Comparison of ENCODE assay signal across 9 mouse cellular contexts in the genomic region with DNA sequence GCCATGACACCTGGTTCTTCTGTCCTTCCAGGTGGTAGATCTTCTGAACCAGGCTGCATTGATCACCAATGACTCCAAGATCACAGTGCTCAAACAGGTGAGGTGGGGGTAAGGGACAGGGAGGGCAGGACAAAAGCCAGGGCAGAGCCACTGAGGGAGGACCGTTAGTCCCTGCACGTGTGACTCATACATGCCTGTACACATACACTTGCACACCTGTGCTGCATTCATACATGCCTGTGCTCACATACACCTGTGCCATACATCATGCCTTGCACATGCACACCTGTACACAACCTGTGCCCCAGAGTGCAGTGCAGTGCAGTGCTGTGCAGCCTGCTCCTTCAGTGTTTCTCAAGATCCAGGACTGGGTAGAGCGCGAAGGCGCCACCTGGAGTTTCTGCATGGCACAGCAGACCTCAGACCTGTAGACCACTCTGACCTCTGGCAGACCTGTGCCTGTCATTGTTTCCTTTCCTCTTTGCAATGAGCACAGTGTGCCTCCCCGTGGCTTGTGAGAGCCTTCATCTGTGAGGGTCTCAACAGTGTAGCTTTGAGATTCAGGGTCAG. TPM values are rescaled to one million over a fixed set of nuclear protein-coding genes. Genes with fewer than 3 reads are reported as not detected.
DNase-seq lines count a peak whose midpoint lies in the region; ATAC-seq lines count a peak whose summit lies in the region.
"Had no signal": no experiment of that assay in that cellular context is flagged by ENCODE, and none has a peak within 500 bp of the region (broad histone marks: within the 10 kb centered on the region; RNA-seq: fewer than 3 reads in every experiment).

No protein-coding gene starts in this region.

- 63% methylated on average over 6 of the region's 6 CpGs for WGBS in hindbrain, embryonic 10.5 days
- 66% methylated on average over 6 of the region's 6 CpGs for WGBS in limb, embryonic 11.5 days

- no peak for ATAC-seq in cerebellum, adult (ENCODE audit: insufficient number of reproducible peaks, low FRiP score, low TSS enrichment)
- ATAC-seq in CD4-positive, CD25-positive, alpha-beta regulatory T cell, adult 4 months = peak; percentile 64
- ATAC-seq in limb, embryonic 11.5 days (ENCODE audit: insufficient number of reproducible peaks, low FRiP score, low TSS enrichment, low read depth) = peak; percentile 28; the same call in 1 of the 2 replicates
- peak; percentile 33; the same call in 1 of the 2 replicates for ATAC-seq in monocyte, adult 5-6 weeks (replicated peaks; ENCODE audit: insufficient number of reproducible peaks, low FRiP score, low TSS enrichment, poor library complexity, severe bottlenecking)

- H3K9me3 ChIP-seq in hindbrain, embryonic 10.5 days = no peaks in the 10 kb centered on the region
- H3K9me3 ChIP-seq in limb, embryonic 11.5 days (ENCODE audit: control insufficient read depth, low read length) = no peaks in the 10 kb centered on the region

- peaks cover 60% of the 10 kb centered on the region for H3K36me3 ChIP-seq in hindbrain, embryonic 10.5 days
- peaks cover 24% of the 10 kb centered on the region for H3K36me3 ChIP-seq in limb, embryonic 11.5 days (ENCODE audit: control insufficient read depth, insufficient read depth, low read length)

- H3K27ac ChIP-seq in hindbrain, embryonic 10.5 days = no peak overlapping the region
- H3K27ac ChIP-seq in limb, embryonic 11.5 days (replicated peaks; ENCODE audit: low read depth, low read length) = no peak overlapping the region

- 0 out of 2 replicates have a peak overlapping the region, but pooled peaks have one; percentile 0 for H3K4me3 ChIP-seq in hindbrain, embryonic 10.5 days
- H3K4me3 ChIP-seq in limb, embryonic 11.5 days (ENCODE audit: low read depth, low read length) = no peak overlapping the region

- no peak overlapping the region for H3K9ac ChIP-seq in limb, embryonic 11.5 days (ENCODE audit: low read length)

- H3K27me3 ChIP-seq in hindbrain, embryonic 10.5 days (ENCODE audit: insufficient read depth, poor library complexity, severe bottlenecking) = no peaks in the 10 kb centered on the region
- H3K27me3 ChIP-seq in limb, embryonic 11.5 days (ENCODE audit: control insufficient read depth, insufficient read depth, low read length) = no peaks in the 10 kb centered on the region

- peak; percentile 57 for DNase-seq in cerebellum, postnatal 36 days
- DNase-seq in embryo, embryonic 10.5 days (ENCODE audit: low spot score) = peak; percentile 83
- peak; percentile 59 for DNase-seq in hindbrain, embryonic 10.5 days (ENCODE audit: low spot score)
- DNase-seq in limb, embryonic 11.5 days (ENCODE audit: low spot score) = peak; percentile 81
- peak; percentile 81 for DNase-seq in thymus, postnatal 4 days

- peaks cover 36% of the 10 kb centered on the region for H3K4me1 ChIP-seq in hindbrain, embryonic 10.5 days (replicated peaks)
- H3K4me1 ChIP-seq in limb, embryonic 11.5 days (ENCODE audit: control insufficient read depth, insufficient read depth, low read length) = peaks cover 6% of the 10 kb centered on the region; the same call in 1 of the 2 replicates

- H3K4me2 ChIP-seq in limb, embryonic 11.5 days (ENCODE audit: low read depth, severe bottlenecking) = no peak overlapping the region

RNA-seq across cellular contexts. Expression of gene Sympk, which starts 5.0 kb away (rescaled TPM):
- 1 to 10 TPM; 5.0 to 6.4 TPM for polyA plus RNA-seq in CD4-positive, CD25-positive, alpha-beta regulatory T cell, adult 4 months (2017; shearing (Covaris generic))
- 45.9 and 57.2 TPM in 2 replicates for polyA plus RNA-seq in hindbrain, embryonic 10.5 days (2016; fragmentation: Nextera tagmentation; extraction: Ambion mirVana)
- 36.0 and 37.6 TPM in 2 replicates for polyA plus RNA-seq in limb, embryonic 11.5 days (2014; fragmentation: Nextera tagmentation; extraction: Ambion mirVana)
- total RNA-seq in monocyte, adult 5-6 weeks (2017) = 23.9 to 51.1 TPM (median 38.5 TPM) in 3 replicates

RNA-seq across cellular contexts. Expression of gene Foxa3, which starts 5.8 kb away (rescaled TPM):
- polyA plus RNA-seq in CD4-positive, CD25-positive, alpha-beta regulatory T cell, adult 4 months (2017; shearing (Covaris generic)) = not detected
- polyA plus RNA-seq in hindbrain, embryonic 10.5 days (2016; fragmentation: Nextera tagmentation; extraction: Ambion mirVana) = 0.07 TPM in 1 of 2 replicates, not detected in the other
- 0.21 and 0.44 TPM in 2 replicates for polyA plus RNA-seq in limb, embryonic 11.5 days (2014; fragmentation: Nextera tagmentation; extraction: Ambion mirVana)
- not detected in 3 replicates for total RNA-seq in monocyte, adult 5-6 weeks (2017)

RNA-seq across cellular contexts. Expression of gene Rsph6a, which starts 25.3 kb away (rescaled TPM):
- polyA plus RNA-seq in CD4-positive, CD25-positive, alpha-beta regulatory T cell, adult 4 months (2017; shearing (Covaris generic)) = not detected
- polyA plus RNA-seq in hindbrain, embryonic 10.5 days (2016; fragmentation: Nextera tagmentation; extraction: Ambion mirVana) = not detected in 2 replicates
- not detected in 2 replicates for polyA plus RNA-seq in limb, embryonic 11.5 days (2014; fragmentation: Nextera tagmentation; extraction: Ambion mirVana)
- not detected in 3 replicates for total RNA-seq in monocyte, adult 5-6 weeks (2017)
- polyA plus RNA-seq: liver, embryonic 16.5 days had no signal

RNA-seq across cellular contexts. Expression of gene Irf2bp1, which starts 25.3 kb away (rescaled TPM):
- 1 to 10 TPM; 2.0 to 2.4 TPM for polyA plus RNA-seq in CD4-positive, CD25-positive, alpha-beta regulatory T cell, adult 4 months (2017; shearing (Covaris generic))
- polyA plus RNA-seq in hindbrain, embryonic 10.5 days (2016; fragmentation: Nextera tagmentation; extraction: Ambion mirVana) = 23.2 and 31.1 TPM in 2 replicates
- 31.4 and 32.5 TPM in 2 replicates for polyA plus RNA-seq in limb, embryonic 11.5 days (2014; fragmentation: Nextera tagmentation; extraction: Ambion mirVana)
- 7.1 to 10.5 TPM (median 7.8 TPM) in 3 replicates for total RNA-seq in monocyte, adult 5-6 weeks (2017)

RNA-seq across cellular contexts. Expression of gene Mypop, which starts 38.1 kb away (rescaled TPM):
- 1 to 10 TPM; 1.7 to 3.0 TPM for polyA plus RNA-seq in CD4-positive, CD25-positive, alpha-beta regulatory T cell, adult 4 months (2017; shearing (Covaris generic))
- polyA plus RNA-seq in hindbrain, embryonic 10.5 days (2016; fragmentation: Nextera tagmentation; extraction: Ambion mirVana) = 4.1 and 5.0 TPM in 2 replicates
- polyA plus RNA-seq in limb, embryonic 11.5 days (2014; fragmentation: Nextera tagmentation; extraction: Ambion mirVana) = 4.5 and 5.7 TPM in 2 replicates
- 0.75 to 2.1 TPM in 2 of 3 replicates, not detected in the other for total RNA-seq in monocyte, adult 5-6 weeks (2017)
